Mouse (Mus musculus) testis, adult 2 months (tissue): ENCODE measurements around the gene Xpo6.

Experiments used
- CTCF ChIP-seq: fragments of 200-500 bp; IDR thresholded peaks from 2 replicates; pipeline ENCODE4 v1.5.1; 2012; ENCODE audit warnings: low read depth, mild to moderate bottlenecking, inconsistent platforms, low read length, moderate library complexity; ENCODE audit not compliant: control insufficient read depth, insufficient read depth, insufficient replicate concordance
- POLR2A ChIP-seq: fragments of 200-500 bp; IDR thresholded peaks from 2 replicates; pipeline ENCODE4 v1.6.1; 2012; ENCODE audit warnings: low read depth, mild to moderate bottlenecking, inconsistent platforms, low read length, moderate library complexity; ENCODE audit not compliant: control insufficient read depth

- TF ChIP-seq POLR2A (no peak), CTCF (no peak)
Measured at GRCm38 (mm10) chr7:126051910-126052309, 148.4 kb downstream of the Xpo6 start.
